Mouse (Mus musculus): ENCODE results near the gene Zfp942. TPM values are rescaled to one million over a fixed set of nuclear protein-coding genes. Genes with fewer than 3 reads are reported as not detected.
"Not testable (repeated sequence)": the region's sequence is repeated elsewhere in the genome, so short reads cannot be mapped to it uniquely, and the experiment has no call there.

Zfp942 gene
- 0.01 and 0.04 TPM in 2 replicates for polyA plus RNA-seq (2012)

DNA sequence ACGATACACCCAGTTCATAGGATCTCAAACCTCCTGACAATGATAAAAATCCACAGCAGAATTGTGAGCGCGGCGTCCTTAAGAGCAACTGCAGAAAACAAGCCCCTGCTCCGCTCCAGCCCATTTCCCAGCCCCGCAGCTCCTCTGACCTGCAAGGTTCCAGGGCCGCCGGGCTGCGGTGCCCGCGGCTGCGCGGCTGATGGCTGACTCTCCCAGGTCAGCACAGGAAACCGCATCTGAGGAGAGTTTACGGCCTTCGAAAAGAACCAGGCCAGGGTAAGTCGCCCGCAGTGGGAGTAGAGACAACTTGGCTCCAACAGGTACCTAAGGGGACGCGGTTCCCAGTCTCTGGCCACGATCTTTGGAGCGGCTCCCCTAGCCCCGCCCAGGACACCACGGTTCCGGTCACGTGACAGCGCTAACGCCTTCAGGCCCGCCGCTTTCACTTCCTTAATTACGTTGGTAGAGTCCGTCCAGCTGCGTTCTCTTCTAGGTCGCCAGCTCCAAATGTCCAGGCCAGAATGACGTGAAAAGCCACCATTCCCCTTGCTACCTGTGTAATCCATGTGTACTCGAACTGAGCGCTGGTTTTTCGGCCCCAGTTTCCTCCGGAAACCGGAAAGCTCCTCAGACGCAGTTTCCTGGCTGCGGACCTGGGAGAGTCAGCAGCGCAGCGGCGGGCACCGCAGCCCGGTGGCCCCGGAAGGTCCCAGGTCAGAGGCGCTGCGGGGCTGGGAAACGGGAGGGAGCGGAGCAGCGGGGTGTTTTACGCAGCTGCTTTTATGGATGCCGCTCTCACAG lies at the start of gene Zfp942, which contains the start of gene Zfp943:
Gene Zfp942, minus strand, starts transcription at position 358 of the 801 bp plus-strand sequence.
Gene Zfp943, plus strand, starts transcription at position 446 of the 801 bp plus-strand sequence.
- Histone ChIP-seq H3K4me1 (ENCODE audit: control insufficient read depth) (peaks cover 21% of the 10 kb centered on the region), H3K4me3 (replicated peaks) (peak within 1 kb of the TSS; percentile 72)
- H3K9me3 ChIP-seq (ENCODE audit: control insufficient read depth, low read length); H3K36me3 ChIP-seq (ENCODE audit: control insufficient read depth); H3K27me3 ChIP-seq (ENCODE audit: control insufficient read depth): not testable (repeated sequence)

DNA sequence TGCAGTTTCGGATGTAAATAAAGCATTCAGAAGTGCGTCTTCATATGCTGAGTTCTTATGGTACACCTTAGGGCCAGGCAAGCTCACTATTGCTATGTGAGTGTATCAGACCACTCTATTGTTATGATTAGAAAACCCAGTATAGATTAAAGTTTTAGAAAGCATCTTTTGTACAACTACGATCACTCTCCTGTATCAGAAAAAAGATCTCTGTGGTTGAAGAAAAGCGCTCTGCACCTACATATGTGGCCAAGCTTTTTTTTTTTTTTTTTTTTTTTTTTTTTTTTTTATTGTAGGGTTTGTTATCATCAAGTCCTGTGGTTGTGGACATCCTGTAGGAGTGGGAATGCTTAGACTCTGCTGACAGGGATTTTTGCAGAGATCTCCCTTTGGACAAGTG lies 1.0 kb upstream of the Zfp942 start:
- no peak for TF ChIP-seq TAL1 (IDR thresholded peaks at IDR 0.05; ENCODE audit: low read length)
- TF ChIP-seq GATA1 (IDR thresholded peaks at IDR 0.05; ENCODE audit: low read length): no peak
- H3K36me3 ChIP-seq (ENCODE audit: control insufficient read depth): peaks cover 3% of the 10 kb centered on the region
- H3K27me3 ChIP-seq (ENCODE audit: control insufficient read depth): no peaks in the 10 kb centered on the region
- H3K4me3 ChIP-seq (replicated peaks): peak overlapping the region; percentile 72
- H3K4me1 ChIP-seq (ENCODE audit: control insufficient read depth): peaks cover 21% of the 10 kb centered on the region
- H3K9me3 ChIP-seq (ENCODE audit: control insufficient read depth, low read length): no peaks in the 10 kb centered on the region

DNA sequence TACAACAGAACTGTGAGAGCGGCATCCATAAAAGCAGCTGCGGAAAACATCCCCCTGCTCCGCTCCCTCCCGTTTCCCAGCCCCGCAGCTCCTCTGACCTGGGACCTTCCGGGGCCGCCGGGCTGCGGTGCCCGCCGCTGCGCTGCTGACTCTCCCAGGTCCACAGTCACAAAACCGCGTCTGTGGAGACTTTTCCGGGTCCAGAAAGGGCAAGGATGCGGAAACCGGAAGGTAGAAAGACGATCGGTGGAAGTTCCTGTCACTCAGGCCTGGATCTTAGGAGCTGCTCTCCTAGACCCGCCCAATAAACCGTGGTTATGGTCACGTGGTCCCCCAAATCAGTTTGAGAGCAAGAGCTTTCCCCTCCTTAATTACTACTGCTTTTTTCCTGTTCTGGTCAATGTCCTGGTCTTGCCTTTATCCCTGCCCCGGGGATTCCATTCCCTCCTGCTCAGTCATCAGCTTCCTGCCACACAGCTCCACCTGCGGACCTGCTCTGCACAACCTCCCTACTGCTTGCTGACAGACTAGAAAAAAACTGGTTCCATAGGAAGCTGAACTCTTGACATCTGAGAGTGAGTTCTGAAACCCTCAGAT lies 52.7 kb downstream of the Zfp942 start, which contains the start of gene Zfp995:
Gene Zfp995, minus strand, starts transcription at position 471 of the 597 bp plus-strand sequence.
- peak within 1 kb of the TSS; percentile 60 for H3K4me3 ChIP-seq (replicated peaks)
- H3K9me3 ChIP-seq (ENCODE audit: control insufficient read depth, low read length); H3K27me3 ChIP-seq (ENCODE audit: control insufficient read depth); H3K36me3 ChIP-seq (ENCODE audit: control insufficient read depth); H3K4me1 ChIP-seq (ENCODE audit: control insufficient read depth): not testable (repeated sequence)

DNA sequence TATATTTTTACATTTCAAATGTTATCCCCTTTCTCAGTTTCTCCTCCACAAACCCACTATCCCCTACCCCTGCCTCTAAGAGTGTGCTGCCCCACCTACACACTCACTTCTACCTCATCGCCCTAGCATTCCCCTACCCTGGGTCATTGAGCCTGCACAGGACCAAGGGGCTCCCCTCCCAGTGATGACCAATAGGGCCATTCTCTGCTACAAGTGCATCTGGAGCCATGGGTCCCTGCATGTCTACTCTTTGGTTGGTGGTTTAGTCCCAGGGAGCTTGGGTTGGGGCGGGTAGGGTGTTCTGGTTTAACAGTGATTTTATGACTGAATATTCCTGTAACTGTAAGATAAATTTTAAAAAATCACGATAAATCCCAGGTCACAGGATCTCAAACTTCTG lies 53.2 kb downstream of the Zfp942 start:
- no peaks in the 10 kb centered on the region for H3K9me3 ChIP-seq (ENCODE audit: control insufficient read depth, low read length)
- no peaks in the 10 kb centered on the region for H3K27me3 ChIP-seq (ENCODE audit: control insufficient read depth)
- no peaks in the 10 kb centered on the region for H3K36me3 ChIP-seq (ENCODE audit: control insufficient read depth)
- H3K4me3 ChIP-seq (replicated peaks): peak overlapping the region; percentile 60
- H3K4me1 ChIP-seq (ENCODE audit: control insufficient read depth): peaks cover 5% of the 10 kb centered on the region
- TF ChIP-seq GATA1 (IDR thresholded peaks at IDR 0.05; ENCODE audit: low read length) (no peak), TAL1 (IDR thresholded peaks at IDR 0.05; ENCODE audit: low read length) (no peak)

Other genes starting within 250 kb of the Zfp942 start
- gene Zfp229, start 231.7 kb downstream of the Zfp942 start, polyA plus RNA-seq (2012): 0.07 and 0.16 TPM in 2 replicates
- gene Zfp820, start 116.7 kb downstream of the Zfp942 start, polyA plus RNA-seq (2012): 0.04 TPM in 1 of 2 replicates, not detected in the other
- not detected in 2 replicates for gene Zfp995, start 52.5 kb downstream of the Zfp942 start, polyA plus RNA-seq (2012)
- gene Zfp943, start 88 bp upstream of the Zfp942 start, polyA plus RNA-seq (2012): 0.03 and 0.09 TPM in 2 replicates
- gene Zfp947, start 203.7 kb upstream of the Zfp942 start, polyA plus RNA-seq (2012): not detected in 2 replicates